Mouse (Mus musculus): ENCODE measurements at regions not wholly inside any gene's neighbourhood (a gene's known extent, or its start where the extent isn't known, plus 50 kb on each side); places are given as distances from the start of the nearest gene placed in this dataset.
A peak's percentile ranks its signal among the peaks of the same experiment; 100 is the strongest.

DNA sequence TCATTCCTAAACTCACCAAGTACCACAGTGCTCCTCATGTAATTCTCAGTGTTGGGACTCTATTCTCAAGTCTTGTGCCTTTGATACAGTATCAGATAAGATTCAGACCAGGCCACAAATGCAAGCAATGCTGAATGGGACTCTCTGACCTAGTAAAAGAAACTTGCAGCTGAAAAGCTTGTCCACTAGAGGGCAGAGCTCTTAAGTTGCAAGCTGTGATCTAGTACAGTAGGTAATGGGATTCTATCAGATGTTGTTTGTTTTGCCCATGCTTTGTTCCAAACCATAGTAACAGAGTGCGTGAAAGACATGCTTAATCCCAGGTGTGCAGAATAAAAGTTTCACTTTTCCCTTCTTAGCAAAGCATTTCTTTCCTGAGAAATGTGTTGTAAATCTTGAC lies 383.2 kb upstream of the Chrm2 start:
- no peak for DNase-seq

DNA sequence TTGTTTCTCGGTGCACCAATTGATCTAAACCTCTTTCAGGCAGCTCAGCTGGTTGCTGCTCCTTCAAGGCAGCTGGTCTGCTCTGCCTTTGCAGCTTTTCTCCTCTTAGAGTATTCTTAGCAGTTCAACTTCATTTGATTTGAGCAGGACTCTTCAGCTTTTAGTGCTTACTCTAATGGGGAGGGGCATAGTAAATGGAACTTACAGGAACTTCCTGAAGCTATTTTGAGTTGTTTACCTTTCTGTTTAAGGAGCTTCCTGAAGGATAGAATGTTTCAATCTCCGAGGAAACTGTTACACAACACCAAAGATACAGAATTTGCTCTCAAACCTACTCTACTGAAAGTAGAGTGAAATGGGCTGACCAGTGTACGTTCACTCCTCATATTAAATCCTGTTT lies 385.8 kb upstream of the Chrm2 start:
- no peak for DNase-seq

DNA sequence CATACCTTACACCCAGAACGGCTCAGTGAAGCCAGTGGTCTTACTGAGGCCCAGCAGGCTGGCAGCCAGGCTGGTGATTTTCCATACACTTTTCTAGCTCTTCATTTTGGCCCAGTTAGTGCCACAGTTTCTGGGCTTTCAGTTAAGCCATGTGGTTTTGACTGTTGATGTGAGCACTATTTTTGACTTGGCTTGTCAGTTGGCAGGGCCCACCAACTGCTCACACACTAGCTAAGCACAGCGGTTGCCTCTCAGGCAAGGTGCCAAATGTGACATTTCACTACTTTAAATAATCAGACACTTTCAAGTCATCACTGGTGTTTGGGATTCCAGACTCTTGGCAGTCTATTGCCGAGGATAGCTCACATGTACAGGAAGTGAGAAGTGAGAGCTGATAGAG lies 399.0 kb upstream of the Chrm2 start:
- peak; percentile 94 for DNase-seq

DNA sequence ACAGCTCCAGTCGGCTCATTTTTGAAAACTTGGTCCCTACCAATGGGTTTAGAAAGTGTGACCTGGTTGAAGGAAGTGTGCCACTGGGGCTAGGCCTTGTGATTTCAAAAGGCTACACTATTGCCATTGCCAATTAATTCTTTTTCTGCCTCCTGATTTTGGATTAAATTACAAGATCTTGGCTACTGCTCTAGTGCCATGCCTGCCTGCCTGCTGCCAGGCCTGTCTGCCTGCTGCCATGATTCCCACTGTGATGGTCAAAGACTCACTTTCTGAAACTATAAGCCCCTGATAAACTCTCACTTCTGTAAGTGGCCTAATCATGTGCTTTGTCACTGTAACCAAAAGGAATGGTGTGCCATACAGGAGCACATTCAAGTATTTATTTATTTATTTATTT lies 400.4 kb upstream of the Mtpn start:
- DNase-seq = no peak

DNA sequence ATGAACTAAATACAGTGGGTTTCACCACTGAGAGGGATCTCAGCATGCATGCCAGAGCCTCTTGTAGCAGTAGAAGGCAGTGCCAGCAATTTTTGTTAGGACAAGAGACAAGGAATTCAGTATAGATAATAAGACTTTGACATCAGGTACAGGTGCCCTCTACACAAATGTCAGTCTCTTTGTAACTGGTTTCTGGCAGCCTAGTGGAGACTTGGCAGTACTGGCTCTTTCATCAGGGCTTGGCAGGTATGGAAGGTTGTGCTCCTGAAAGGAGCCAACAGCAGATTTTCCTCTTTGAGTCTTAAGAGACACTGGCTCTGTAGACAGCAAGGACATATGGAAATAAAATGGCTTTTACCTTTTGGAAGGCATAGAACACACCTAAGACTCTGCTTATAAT lies 384.5 kb upstream of the Mtpn start:
- peak; percentile 87 for DNase-seq

DNA sequence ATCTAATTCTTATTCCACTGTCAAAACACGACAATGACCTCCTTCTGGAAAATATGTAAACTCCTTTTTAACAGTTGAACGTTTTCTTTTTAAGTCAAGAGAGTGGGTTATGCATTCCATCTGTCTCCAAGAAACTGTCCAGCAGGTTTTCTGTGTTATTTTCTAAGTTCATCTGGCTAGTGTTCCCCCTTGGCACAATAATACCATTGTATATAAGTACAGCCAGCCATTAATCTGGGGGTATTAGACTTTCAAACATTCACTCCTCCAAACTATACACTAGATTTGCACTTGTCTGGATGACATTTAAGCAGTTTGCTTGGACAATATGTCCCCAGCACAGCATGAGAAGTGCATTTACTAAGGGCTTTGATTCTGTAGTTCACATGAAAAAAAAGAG lies 358.3 kb upstream of the Mtpn start:
- no peak for DNase-seq

DNA sequence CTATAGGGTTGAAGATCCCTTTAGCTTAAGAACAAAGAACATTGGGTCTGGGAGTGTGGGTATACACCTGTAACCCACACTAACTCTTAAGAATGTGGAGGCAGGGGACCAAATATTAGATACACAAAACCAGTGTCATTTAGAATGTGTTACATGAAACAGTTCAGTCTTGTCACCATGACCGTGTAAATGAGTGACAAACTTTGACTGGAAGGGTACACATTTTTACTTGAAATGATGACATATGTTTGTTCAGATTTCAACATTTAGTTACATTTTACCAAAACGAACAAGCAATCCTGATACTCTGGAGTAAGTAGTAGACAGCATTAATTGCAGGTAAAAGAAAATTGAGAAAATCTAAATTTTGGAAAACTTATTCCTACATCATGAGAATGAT lies 356.0 kb upstream of the Mtpn start:
- no peak for DNase-seq

DNA sequence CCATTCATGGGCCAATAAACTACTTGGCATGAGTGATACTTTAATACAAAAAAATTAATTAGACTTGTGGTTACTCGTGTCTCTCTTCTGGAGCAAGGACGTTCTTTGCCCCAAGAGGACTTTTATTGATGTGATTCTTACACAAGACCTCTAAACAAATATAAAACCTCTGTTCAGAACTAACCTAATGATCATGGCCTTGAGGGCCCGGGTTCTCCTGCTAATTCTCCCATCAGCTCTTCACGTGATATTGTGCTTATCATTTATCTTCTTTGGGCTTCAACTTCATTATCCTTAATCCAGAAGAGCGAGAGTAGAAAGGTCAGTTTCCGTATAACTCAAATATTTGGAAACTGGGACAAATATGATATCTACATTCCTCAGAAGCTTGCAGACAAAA lies 335.0 kb upstream of the Mtpn start:
- DNase-seq = no peak

DNA sequence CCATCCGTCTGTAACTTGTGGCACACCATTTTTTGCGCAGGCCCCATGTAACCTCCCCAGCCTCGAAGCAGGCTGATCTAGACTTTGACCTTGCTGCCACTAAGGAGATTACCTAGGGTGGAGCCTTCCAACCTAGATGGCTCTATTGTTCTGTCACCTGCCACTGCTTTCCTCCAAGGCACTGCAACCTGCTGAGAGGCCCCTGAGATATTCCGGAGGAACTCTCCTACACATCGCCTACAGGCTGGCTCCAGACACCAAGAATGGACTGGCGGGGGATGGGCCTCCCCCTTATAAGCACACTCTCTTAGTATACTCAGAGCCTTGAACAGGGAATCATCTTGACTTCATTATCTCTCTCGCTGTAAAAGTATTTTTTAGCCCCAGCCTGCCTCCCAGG lies 331.7 kb upstream of the Mtpn start:
- DNase-seq = no peak

DNA sequence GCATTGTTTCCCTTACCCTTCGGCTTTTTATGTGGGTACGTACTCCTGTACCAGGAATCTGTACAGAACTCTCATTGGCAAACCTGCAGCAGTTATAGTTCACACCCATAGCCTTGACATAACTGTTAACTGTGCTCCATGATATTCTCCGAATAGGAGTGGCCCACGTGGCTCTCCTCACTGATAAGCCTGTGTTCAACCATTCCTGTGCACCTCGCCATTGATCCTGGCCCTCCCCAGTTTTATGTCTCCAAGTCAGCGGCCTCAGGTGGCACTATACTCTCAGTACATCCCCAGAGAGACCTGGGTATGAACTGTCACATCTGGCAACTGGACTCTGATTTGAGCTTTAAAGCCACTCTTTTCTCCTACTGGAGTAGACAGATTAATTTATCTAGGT lies 324.5 kb upstream of the Mtpn start:
- DNase-seq = peak; percentile 64

DNA sequence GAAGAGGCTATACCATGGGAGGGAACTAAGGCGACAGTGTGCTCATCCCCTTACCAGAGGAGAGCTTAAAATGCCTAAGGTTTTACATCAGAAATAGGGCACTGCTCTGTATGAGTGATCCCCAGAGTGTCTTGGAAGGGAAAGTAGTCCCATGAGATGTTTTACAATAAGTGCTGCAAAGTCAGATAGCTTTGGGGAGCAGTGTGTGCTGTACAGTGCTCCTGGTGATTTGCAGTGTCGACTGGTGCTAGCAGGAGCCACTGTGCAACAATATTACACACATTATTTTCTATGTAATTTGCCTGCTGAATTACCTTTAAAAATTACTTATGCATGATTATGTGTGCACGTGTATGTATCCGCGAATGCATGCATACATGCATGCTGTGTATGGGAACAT lies 314.3 kb upstream of the Mtpn start:
- DNase-seq = no peak

DNA sequence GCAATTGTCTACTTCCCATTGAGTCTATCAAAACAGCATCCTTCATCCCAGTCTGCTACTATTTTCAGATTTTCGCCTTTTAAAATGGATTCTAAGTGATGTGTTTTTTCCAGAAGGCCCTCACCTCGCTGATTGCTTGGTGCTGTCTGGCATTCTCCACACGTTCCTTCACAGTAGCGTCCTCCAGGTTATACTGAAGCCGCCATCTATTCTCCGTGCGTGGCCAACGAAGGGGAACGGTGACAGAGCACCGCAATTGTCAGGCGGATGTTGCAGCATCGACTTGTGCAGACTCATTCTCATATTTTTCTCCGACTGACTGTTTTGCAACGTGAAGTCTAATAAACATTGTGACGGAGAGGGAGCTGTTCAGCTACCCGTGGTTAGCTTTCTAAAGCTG lies 277.0 kb upstream of the Mtpn start:
- DNase-seq = no peak

DNA sequence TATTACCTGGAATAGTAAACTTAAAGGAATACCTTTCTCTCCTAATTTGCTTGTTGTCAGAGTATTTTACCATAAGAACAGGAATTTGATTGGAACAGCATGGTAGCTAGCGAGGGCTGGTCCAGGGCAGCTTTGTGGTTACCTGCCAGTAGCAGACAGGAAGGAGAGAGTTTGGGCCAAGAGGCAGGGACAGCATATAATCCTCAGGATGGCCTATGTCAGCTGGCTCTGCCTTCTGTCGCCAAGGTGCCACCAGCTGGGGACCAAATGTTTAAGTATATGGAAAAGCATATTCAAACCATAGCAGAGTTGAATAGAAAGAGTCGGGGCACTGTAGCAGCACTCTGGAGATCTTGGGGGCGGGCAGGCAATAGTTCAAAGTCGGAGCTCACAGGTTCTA lies 274.8 kb upstream of the Mtpn start:
- DNase-seq = no peak

DNA sequence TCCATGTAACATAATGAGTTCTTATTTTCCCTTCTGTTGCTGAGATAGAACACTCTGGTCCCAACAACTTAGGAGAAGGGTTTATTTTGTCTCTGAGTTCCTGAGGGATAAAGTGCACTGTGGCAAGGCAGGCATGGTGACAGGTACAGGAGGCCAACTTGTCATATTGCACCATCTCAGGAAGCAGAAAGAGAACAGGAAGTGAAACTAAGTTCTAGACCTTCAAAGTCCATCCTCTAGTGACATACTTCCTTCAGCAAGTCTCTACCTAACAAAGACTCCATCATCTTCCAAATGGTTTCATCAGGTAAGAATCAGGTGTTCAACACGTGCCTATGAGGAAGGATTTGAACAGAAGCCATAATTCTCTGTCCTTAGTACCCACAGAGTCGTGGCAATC lies 266.1 kb upstream of the Mtpn start:
- no peak for DNase-seq

DNA sequence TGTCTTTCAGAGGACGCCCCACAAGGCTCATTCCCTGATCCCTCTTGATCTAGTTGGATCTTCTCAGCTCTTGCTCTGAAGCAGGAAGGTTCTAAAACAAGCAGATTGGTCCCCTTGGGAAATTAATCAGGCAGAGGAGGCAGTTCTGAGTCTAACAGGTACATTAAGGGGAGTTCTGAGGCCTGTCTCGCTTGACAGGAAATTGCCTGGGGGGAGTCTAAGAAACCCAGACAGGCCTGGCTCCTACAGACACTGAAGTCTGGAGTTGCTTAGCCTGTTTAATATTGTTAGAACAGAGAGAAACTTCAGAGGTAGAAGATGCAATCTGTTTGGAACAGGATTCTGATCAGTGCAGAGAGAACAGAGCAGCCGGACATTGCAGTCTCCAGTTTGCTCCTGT lies 264.4 kb upstream of the Mtpn start:
- DNase-seq = no peak

DNA sequence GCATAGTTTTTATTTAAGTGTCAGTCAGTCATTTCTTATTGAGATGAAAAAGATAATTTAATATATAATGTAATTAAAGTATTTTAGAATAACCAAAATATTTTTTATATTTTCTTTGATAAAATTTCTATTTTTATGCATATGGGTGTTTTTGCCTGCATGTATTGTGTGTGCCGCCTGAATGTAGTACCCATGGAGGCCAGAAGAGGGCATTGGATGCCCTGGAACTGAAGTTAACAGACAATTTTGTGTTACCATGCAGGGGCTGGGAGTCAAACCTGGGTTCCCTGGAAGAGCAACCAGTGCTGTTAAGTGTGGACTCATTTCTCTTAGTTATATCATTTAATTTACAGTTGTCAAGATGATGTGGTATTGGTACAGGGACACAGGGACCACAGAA lies 240.0 kb upstream of the Mtpn start:
- no peak for DNase-seq

DNA sequence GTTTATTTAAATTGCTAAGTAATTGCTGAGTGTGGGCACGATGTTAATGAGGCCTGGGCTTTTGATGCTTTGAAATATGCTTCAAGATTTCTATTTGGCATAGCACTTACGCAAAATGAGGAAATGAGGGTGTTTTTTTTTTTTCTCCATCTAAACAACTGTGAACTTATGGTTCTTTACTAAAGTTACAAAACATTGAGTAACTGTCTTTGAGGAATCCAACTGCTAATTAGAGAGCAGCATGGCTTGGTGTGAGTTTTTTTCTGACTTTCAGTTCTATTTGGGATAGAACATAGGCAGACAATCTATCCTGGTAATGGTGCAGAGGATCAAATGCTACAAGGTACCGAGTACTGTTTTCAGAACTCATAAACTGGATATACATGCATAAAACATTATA lies 231.2 kb upstream of the Mtpn start:
- DNase-seq = no peak

DNA sequence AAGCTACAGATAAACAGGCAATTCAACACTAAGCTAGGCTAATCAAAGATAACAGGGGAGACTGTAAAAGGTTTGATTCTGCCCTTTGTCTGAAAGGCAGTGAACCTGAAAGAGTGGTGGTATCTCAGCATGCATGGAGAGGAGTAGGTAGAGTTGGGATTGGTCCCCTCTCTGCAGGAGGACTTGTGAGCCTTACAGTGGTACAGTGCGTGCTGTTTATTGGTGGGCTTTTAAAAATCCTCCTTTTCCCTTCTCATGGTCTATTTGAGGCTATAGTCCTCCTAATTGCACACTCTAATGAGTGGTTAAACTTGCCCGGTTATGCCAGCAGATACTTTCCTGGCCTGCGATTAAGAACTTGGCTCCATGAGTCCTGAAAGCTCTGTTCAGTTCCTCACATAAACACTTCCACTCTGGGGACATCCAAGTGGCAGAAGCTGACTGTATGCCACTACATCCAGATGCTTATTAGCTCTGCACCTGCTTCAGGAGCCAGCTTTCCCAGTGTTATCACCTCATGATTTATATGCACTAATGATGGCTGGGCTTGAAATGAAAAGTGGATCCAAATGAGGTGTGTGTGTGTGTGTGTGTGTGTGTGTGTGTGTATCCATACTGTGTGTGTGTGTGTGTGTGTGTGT lies 220.0 kb upstream of the Mtpn start:
- no peak for DNase-seq

DNA sequence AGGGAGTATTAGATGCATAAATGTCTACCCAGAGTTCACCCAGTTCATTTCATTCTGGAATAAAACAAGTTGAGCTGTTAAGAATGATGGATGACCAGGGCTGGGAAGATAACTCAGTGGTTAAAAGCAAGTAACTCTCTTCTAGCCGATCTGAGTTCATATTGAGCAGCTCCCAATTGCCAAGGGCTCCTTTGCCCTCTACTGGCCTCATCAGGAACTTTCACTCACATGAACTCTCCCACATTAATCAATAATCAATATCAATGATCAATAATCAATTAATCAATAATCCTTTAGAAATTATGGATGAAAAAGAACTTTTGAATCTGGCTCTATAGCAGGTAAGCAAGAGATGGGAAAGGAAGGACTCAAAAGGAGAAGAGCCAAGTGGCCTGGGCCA lies 206.3 kb upstream of the Mtpn start:
- no peak for DNase-seq

DNA sequence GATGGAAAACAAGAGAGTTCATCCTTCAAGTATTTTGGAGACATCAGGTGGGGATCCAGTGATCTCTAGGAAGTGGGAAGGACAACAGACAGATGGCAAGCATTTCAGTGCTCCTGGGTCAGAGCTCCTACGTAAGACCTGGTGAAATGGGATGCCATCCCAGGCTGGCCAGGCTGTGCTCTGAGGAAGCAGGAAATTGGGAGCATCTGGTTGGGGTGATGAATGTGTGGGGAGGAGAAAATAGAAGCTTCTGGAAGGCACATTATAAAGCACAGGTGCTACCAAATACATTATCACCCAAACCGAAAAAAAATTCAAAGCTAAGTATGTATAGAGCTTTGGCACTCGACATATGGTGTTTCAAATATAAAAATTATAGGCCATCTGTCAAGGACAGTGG lies 165.9 kb upstream of the Mtpn start:
- no peak for DNase-seq

DNA sequence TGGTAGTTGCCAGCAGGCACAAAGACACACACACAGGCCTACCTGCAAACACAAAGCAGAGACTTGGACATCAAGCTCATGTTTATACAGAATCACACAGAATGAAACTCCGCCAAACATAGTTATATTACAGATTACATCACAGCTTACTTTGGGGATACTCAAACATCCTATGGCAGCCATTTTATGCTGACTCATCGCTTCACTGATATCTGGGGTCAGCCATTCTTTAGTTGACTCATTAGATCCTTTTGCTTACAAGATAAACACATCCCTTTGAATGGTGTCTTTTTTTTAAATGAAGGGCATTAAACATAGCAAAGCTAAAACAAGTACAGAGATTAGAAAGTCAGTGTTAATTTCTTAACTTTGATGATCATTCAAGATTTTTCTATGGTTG lies 127.4 kb upstream of the Mtpn start:
- no peak for DNase-seq

DNA sequence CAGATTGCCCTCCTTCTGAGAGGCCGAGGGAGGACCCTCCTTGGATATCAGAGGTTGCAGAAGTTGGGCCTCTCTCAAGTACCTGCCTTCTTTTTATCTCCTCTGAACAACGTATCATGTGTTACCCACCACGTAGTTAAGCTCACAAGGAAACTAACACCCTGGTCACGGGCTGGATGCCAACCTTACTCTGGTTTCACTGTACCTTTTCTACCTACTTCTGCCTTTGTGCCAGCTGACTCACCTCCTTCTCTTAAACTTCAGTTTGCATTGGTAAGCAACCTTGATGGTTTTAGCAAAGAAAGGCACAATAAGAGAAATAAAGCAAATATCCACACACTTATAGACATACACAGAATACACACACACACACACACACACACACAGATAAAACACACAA lies 111.7 kb upstream of the Mtpn start:
- no peak for DNase-seq

DNA sequence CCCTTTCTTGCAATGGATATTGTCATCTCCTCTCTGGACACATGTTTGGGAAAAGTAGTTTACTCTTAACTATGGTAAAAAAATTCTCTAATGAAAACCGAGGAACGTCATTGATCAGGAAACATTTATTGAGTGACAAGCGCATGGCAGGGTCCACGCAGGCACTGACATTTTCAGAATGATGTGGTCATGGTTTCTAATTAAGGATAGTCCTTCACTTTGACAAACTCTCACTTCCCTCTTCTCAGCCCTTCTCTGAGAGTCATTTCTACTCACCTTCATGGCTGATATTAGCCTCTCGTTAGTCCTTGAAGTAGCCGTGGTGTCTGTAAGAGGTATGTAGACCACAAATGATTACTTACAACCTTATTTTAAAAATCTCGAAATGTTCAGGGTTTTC lies 105.5 kb upstream of the Mtpn start:
- DNase-seq = no peak

DNA sequence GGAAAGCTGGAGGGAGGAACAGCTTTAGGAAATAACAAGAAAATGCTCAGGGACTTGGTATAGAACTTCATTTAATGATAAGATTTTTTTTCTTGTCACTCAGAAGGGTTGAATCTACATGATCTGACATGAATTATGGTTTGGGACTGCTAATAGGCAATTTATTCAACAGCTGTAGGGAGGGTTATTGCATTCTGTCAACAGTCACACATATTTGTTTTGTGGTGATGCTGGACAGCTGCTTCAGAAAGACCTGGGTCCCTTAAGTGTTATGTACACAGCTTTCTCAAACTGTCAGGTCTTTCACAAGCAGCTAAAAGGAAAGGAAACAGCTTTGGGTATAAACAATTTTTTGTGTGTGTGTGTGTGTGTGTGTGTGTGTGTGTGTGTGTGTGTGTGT lies 101.0 kb upstream of the Mtpn start:
- no peak for DNase-seq

DNA sequence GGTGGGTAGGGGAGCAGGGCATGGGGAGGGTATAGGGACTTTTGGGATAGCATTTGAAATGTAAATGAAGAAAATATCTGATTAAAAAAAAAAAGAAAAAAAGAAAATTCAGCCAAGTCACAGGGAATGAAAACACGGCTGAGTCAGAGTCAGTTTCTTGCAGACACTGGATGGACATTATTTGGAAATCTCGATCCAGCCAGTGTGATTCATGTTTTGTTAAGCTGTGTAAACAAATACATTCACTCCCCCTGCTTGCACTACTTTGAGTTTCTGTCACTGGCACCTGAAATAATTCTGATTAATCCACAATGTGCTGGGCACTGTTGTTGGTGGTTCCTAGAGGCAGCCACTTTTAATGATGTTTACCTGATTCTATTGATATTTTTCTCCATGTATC lies 68.6 kb upstream of the Mtpn start:
- DNase-seq = no peak

DNA sequence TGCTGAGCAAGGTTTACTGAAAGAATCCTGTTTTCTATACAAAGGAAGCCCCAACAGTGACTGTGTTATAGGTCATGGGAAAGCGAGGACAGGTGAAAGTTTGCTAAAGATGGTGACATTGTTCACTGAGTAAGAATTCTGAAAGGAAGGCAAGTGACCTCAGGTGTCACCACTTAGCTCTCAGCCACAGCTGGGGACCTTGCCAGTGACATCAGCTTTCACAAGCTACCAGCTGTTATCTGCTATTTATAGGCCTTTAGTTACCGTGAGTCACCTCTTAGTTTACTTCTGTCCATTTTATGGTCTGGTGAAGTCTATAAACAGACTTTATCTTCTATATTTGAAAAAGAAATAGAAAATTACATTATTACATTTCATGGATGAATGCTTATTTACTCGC lies 65.4 kb upstream of the Mtpn start:
- peak; percentile 33 for DNase-seq
